Mouse (Mus musculus) embryonic facial prominence, embryonic 12.5 days (tissue): ENCODE data around the gene Cpne5. TPM values are rescaled to one million over a fixed set of nuclear protein-coding genes. Genes with fewer than 3 reads are reported as not detected.
A peak's percentile ranks its signal among the peaks of the same experiment; 100 is the strongest.
"Not testable (repeated sequence)": the region's sequence is repeated elsewhere in the genome, so short reads cannot be mapped to it uniquely, and the experiment has no call there.

Source experiments
- ATAC-seq: fragments of 200-750 bp; cut with Nextera tagmentation; 2 replicates; pipeline ENCODE4 v1.8.0; 2017; ENCODE audit not compliant: insufficient number of reproducible peaks, insufficient read depth, low FRiP score, low TSS enrichment
- H3K27ac ChIP-seq: fragments of 300-500 bp; sonication (generic); 2 replicates; pipeline ENCODE4 v1.5.1; 2016; ENCODE audit warnings: mild to moderate bottlenecking
- H3K27me3 ChIP-seq: fragments of 300-500 bp; sonication (generic); 2 replicates; pipeline ENCODE4 v1.6.1; 2016; ENCODE audit warnings: mild to moderate bottlenecking, moderate library complexity
- H3K36me3 ChIP-seq: fragments of 300-500 bp; sonication (generic); 2 replicates; pipeline ENCODE4 v1.6.1; 2016; ENCODE audit warnings: mild to moderate bottlenecking
- H3K4me1 ChIP-seq: fragments of 300-500 bp; sonication (generic); 2 replicates; pipeline ENCODE4 v1.6.1; 2016
- H3K4me2 ChIP-seq: fragments of 300-500 bp; sonication (generic); replicated peaks from 2 replicates; pipeline ENCODE4 v1.6.1; 2016; ENCODE audit warnings: mild to moderate bottlenecking, moderate library complexity
- H3K4me3 ChIP-seq: fragments of 300-500 bp; sonication (generic); 2 replicates; pipeline ENCODE4 v1.5.1; 2016; ENCODE audit warnings: mild to moderate bottlenecking
- H3K9ac ChIP-seq: fragments of 300-500 bp; sonication (generic); 2 replicates; pipeline ENCODE4 v1.6.1; 2016; ENCODE audit warnings: mild to moderate bottlenecking, moderate library complexity
- H3K9me3 ChIP-seq: fragments of 300-500 bp; sonication (generic); 2 replicates; pipeline ENCODE4 v1.6.1; 2016; ENCODE audit warnings: mild to moderate bottlenecking, moderate library complexity
- WGBS: fragments of 180-500 bp; shearing (Covaris S2); methylation state at CpG from one replicate; pipeline ENCODE4 v1.1.7; 2016; 5-methylcytosine and 5-hydroxymethylcytosine counted together
- polyA plus RNA-seq: library from polyadenylated mRNA; unstranded; fragments of >200 nt; fragmentation: Nextera tagmentation; extraction: Ambion mirVana; gene quantifications from 2 replicates; pipeline ENCODE4 v1.2.1, GENCODE M21; 2016

Gene Cpne5
- polyA plus RNA-seq, 1 experiment from 2014 or later = 11.9 TPM

DNA sequence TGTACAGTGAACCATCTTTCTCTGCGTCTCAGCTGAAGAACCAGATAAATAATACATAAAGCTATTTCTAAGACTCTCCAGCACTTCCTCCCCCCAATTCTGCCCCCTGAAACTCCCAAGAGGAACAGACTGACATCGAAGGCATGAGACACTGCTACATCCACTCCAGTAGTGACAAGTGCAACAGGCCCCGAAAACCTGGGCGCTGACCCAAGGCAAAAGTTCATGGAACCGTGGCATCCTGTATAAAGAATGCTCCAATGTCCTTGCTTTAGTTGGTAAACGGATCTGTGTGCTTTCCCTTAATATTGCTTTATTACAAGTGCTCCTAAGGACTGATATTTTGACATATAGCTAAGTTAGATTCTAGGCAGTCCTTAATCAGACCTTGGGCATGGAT is 16.8 kb upstream of the Cpne5 start:
- not testable (repeated sequence) for H3K9ac ChIP-seq, H3K4me1 ChIP-seq, H3K27ac ChIP-seq, H3K4me3 ChIP-seq, ATAC-seq, H3K9me3 ChIP-seq, H3K4me2 ChIP-seq, H3K27me3 ChIP-seq
- peaks cover 82% of the 10 kb centered on the region for H3K36me3 ChIP-seq
- 89% methylated on average over 6 of the region's 6 CpGs for WGBS

DNA sequence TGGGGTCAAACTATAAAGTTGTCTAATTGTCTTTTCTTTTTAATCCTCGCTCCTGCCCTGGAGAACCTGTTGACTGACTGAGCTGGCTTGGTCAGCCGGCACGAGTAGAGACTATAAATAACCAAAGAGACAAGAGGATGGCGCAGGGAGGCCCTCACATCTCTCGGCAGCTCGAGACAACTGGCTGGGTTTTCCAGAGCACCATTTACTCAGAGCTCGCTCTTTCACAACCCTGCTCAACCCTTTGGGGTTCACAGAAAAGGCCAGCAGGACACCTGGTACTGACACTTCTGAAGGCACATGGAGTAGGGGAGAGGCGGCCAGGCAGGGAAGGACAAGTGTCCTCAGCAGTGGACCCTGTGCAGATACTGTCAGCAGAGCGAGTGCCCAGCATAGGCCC is 15.7 kb upstream of the Cpne5 start:
- Histone ChIP-seq H3K4me1 (peaks cover 4% of the 10 kb centered on the region; the same call in 1 of the 2 replicates), H3K27ac (no peak overlapping the region), H3K9ac (no peak overlapping the region), H3K27me3 (no peaks in the 10 kb centered on the region), H3K4me2 (no peak overlapping the region), H3K36me3 (peaks cover 89% of the 10 kb centered on the region), H3K4me3 (no peak overlapping the region), H3K9me3 (no peaks in the 10 kb centered on the region)
- ATAC-seq = no peak
- WGBS = 86% methylated on average over 9 of the region's 9 CpGs

DNA sequence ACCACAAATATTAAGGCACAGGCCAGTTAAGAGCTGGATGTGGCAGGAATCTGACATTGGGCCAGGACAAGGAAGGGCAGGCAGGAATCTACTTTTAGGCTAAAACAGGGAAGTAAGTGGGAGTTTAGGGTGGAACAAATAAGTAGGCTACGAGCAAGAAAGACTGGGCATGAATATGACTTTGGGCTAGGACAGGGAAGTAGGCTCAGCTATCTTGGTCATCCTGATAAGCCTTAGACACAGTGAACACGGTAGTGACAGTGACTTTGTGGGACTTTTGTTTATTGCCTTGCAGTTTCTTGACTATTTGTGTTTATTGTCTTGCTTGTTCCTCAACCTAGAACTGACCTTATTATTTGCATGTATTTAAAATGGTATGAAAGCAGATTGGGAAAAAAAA is 15.3 kb upstream of the Cpne5 start:
- H3K4me1 ChIP-seq = peaks cover 4% of the 10 kb centered on the region; the same call in 1 of the 2 replicates
- no peak overlapping the region for H3K27ac ChIP-seq
- no peaks in the 10 kb centered on the region for H3K27me3 ChIP-seq
- H3K9me3 ChIP-seq = no peaks in the 10 kb centered on the region
- 85% methylated on average over 2 of the region's 2 CpGs for WGBS
- no peak overlapping the region for H3K4me2 ChIP-seq
- H3K36me3 ChIP-seq = peaks cover 84% of the 10 kb centered on the region
- no peak overlapping the region for H3K9ac ChIP-seq
- ATAC-seq = no peak
- no peak overlapping the region for H3K4me3 ChIP-seq

DNA sequence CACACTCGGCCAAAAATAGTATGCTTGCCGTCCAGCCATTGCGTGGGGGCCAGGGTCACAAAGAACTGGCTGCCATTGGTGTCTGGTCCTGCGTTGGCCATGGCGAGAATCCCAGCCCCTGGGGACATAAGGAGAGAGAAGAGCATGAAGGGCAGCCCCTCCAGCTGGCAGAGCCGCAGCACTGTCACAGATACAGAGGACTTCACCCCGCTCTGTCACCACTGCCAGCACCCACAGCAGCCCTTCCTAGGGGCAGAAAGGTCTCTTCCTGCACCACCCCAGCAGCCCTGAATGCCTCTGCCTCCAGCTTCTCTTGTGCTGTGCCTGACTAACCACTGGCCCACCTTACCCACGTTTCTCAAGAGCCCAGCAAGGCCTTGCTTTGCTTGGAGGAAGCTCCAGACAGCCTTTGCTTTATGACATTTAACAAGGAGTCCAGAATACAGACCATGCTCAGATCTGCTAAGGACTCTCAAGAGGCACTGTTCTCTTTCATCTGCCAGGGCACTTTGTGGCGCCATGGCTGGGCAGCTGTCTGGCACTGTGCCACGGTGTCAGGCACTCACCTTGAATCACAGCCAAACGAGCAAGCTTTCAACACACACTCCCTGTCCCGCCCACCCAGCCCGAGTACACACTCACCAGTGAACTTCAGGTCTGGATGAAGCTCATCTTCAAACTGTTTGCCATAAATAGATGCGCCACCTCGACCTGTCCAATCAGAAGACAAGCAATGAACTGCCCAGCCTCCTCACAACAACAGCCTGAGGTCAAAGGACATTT is 13.8 kb upstream of the Cpne5 start:
- no peaks in the 10 kb centered on the region for H3K27me3 ChIP-seq
- H3K4me1 ChIP-seq = peaks cover 4% of the 10 kb centered on the region; the same call in 1 of the 2 replicates
- peaks cover 70% of the 10 kb centered on the region for H3K36me3 ChIP-seq
- 86% methylated on average over 15 of the region's 15 CpGs for WGBS
- no peaks in the 10 kb centered on the region for H3K9me3 ChIP-seq
- H3K4me2 ChIP-seq = no peak overlapping the region
- no peak for ATAC-seq
- H3K9ac ChIP-seq = no peak overlapping the region
- H3K27ac ChIP-seq = no peak overlapping the region
- no peak overlapping the region for H3K4me3 ChIP-seq

DNA sequence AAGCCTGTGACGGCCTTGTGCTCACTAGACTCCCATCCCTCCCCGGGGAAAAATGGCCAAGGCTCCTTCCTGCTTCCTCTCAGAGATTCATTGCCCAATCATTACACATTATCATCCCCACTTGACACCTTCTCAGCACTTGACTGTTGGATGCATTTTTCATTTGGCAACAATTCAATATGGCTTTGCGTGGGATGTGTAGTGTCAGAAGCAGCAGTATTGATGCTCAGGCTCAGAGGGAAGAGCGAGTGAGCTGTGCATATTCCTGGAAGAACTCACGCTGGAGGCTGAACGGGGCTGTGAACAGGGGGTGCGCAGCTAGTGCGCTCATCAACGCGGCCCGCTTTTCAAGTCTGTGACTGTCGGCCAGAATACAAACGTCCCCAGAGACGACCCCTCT is 13.0 kb upstream of the Cpne5 start:
- H3K9me3 ChIP-seq, H3K27ac ChIP-seq, H3K27me3 ChIP-seq, H3K9ac ChIP-seq, H3K4me2 ChIP-seq, ATAC-seq, H3K4me1 ChIP-seq, H3K4me3 ChIP-seq: not testable (repeated sequence)
- 93% methylated on average over 14 of the region's 14 CpGs for WGBS
- H3K36me3 ChIP-seq = peaks cover 63% of the 10 kb centered on the region

DNA sequence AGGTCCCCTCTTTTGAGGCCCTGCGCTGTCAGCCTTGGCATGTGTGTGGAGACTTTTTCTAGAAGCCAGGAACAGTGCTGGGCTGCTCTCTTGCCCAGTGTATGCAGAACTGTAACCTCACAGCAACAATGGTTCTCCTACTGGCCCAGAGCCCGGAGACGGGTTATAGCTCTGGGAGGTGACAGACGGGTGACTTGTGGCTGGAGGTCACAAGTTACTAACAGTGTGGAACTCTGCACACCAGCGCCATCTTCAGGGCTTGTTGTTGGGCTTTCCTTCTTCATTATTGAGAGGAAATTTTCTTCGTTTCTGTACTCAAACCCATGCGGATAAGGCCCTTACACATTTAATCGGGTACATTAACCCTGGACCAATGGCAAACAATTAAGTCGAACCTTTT is 11.5 kb upstream of the Cpne5 start:
- WGBS = 65% methylated on average over 9 of the region's 9 CpGs
- Histone ChIP-seq H3K9ac (no peak overlapping the region), H3K4me1 (peaks cover 20% of the 10 kb centered on the region), H3K4me3 (no peak overlapping the region), H3K27me3 (no peaks in the 10 kb centered on the region), H3K4me2 (no peak overlapping the region), H3K36me3 (peaks cover 53% of the 10 kb centered on the region), H3K27ac (no peak overlapping the region), H3K9me3 (no peaks in the 10 kb centered on the region)
- no peak for ATAC-seq

DNA sequence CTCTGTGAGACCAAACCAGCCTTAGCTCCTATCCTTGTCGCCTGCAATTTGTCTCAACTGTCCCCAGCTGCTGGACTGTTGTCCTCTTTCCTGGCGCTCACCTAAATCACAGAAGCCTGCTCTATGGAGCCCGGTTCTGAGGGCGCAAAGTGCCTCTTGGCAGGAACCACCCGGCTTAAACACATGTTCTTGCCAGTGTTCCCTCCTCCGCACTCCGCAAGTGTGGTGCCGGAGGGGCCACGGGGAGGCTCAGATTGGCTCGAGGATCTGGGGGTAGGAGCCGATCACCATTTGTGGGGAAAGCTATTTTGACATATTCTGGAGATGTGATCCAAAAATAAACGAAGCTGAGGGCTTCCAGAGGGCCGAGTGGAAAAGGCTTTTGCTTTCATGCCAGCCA is 9.9 kb upstream of the Cpne5 start:
- Histone ChIP-seq H3K4me1 (peaks cover 23% of the 10 kb centered on the region), H3K9me3 (no peaks in the 10 kb centered on the region), H3K4me3 (no peak overlapping the region), H3K27me3 (no peaks in the 10 kb centered on the region), H3K4me2 (no peak overlapping the region), H3K36me3 (peaks cover 39% of the 10 kb centered on the region), H3K9ac (no peak overlapping the region), H3K27ac (peak overlapping the region; percentile 41; the same call in 1 of the 2 replicates)
- ATAC-seq = no peak
- WGBS = 77% methylated on average over 13 of the region's 13 CpGs

DNA sequence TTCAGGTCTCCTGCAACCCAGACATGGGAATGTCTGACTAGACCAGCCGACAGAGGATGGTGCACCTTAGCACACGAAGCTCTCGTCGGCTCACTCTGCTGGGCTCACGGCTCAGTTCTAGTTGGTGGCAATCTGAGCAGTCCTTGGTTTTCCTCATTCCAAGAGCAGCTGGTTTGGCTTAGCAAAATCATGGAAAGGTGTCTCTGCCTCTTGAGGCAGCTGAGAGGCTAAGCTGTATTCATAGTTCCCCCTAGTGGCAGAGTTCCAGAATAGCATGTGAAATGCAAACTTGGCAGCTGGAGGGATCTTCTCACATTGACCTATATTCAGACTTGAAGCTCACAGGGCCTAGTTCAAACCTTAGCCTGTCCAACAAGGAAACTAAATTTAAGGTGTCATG is 8.6 kb upstream of the Cpne5 start:
- H3K4me3 ChIP-seq = no peak overlapping the region
- H3K27ac ChIP-seq = no peak overlapping the region
- H3K4me1 ChIP-seq = peaks cover 23% of the 10 kb centered on the region
- no peak overlapping the region for H3K9ac ChIP-seq
- H3K4me2 ChIP-seq = no peak overlapping the region
- 18% methylated on average over 5 of the region's 5 CpGs for WGBS
- H3K9me3 ChIP-seq = no peaks in the 10 kb centered on the region
- no peak for ATAC-seq
- no peaks in the 10 kb centered on the region for H3K27me3 ChIP-seq
- peaks cover 26% of the 10 kb centered on the region for H3K36me3 ChIP-seq

DNA sequence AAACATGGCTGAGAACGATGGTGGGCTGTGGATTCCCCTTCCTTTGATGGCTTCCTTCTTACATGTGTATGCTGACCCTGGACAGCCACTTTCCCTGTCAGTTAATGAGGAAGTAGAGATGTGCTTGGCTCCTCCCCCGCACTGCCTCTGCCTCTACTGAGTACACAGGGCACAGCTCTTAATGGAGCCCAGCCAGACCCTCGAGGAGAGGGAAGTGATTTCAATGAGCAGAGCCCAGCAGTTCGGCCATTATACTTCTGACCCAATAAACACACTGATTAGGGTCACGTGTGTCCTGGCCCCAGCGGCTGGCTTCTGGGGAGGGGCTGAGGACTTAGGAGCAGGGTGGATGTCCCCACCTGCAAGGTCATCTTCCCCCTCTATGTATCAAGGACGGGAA is 7.8 kb upstream of the Cpne5 start:
- Histone ChIP-seq H3K9me3 (no peaks in the 10 kb centered on the region), H3K9ac (no peak overlapping the region), H3K4me2 (no peak overlapping the region), H3K27me3 (no peaks in the 10 kb centered on the region), H3K36me3 (peaks cover 18% of the 10 kb centered on the region), H3K27ac (no peak overlapping the region; the same call in 1 of the 2 replicates), H3K4me3 (no peak overlapping the region), H3K4me1 (peaks cover 23% of the 10 kb centered on the region)
- 33% methylated on average over 7 of the region's 7 CpGs for WGBS
- no peak for ATAC-seq

DNA sequence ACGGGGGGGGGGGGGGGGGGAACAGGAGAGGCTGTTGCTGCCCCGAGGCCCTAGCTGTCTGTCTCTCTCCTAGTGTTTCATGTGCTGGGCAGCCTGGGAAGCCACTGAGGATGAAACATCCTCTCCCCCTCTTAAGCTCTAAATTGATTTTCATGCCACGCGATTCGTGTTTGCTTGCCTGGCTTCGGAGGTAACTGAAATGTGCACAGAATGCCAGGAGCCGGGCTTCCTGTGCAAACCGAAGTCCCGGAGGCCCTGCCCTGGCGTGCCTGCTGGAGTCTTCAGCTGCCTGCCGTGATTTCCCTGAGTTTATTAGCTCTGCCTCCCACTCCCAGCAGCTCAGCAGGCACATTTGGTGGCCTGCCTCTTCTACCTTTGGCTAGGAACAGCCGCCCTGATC is 6.9 kb upstream of the Cpne5 start:
- no peak overlapping the region for H3K9ac ChIP-seq
- H3K9me3 ChIP-seq = no peaks in the 10 kb centered on the region
- H3K36me3 ChIP-seq = peaks cover 9% of the 10 kb centered on the region
- no peak for ATAC-seq
- peak overlapping the region; percentile 10; the same call in 1 of the 2 replicates for H3K4me2 ChIP-seq
- H3K27ac ChIP-seq = no peak overlapping the region; the same call in 1 of the 2 replicates
- 9% methylated on average over 12 of the region's 12 CpGs for WGBS
- peaks cover 23% of the 10 kb centered on the region for H3K4me1 ChIP-seq
- H3K4me3 ChIP-seq = no peak overlapping the region
- H3K27me3 ChIP-seq = no peaks in the 10 kb centered on the region; the same call in 1 of the 2 replicates

DNA sequence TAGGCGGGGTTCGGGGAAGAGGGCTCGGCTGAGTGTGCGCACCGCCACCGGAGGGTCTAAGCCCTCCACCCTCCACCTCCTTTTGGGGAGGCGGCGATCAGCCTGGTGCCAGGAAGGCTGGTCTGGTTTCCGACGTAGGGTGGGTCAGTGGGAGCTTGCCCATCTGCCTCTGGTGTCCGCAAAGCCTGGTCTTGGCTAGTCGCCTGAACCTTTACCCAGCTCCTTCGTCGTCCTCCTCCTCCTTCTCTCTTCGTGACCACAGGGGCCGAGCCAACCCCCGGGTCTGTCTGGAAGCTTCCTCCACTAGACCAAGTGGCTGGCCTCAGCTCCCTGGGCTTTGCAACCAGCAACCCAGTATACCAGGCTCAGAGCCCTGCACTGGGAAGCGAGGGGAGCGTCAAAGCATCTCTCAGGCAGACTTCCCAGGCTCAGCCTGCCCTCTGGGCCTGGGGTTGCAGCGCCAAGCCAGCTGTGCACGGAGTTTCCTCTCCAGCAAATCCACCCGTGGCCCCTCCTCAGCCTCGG is 516 bp upstream of the Cpne5 start:
- no peaks in the 10 kb centered on the region for H3K9me3 ChIP-seq
- peaks cover 38% of the 10 kb centered on the region for H3K27me3 ChIP-seq
- peak overlapping the region; percentile 65 for H3K4me3 ChIP-seq
- peaks cover 19% of the 10 kb centered on the region for H3K4me1 ChIP-seq
- whole genome bisulfite sequencing = 2% methylated on average over 23 of the region's 23 CpGs
- peak overlapping the region; percentile 100 for H3K4me2 ChIP-seq
- peak overlapping the region; percentile 52 for H3K9ac ChIP-seq
- ATAC-seq = no peak
- no peak overlapping the region for H3K27ac ChIP-seq
- H3K36me3 ChIP-seq = no peaks in the 10 kb centered on the region

DNA sequence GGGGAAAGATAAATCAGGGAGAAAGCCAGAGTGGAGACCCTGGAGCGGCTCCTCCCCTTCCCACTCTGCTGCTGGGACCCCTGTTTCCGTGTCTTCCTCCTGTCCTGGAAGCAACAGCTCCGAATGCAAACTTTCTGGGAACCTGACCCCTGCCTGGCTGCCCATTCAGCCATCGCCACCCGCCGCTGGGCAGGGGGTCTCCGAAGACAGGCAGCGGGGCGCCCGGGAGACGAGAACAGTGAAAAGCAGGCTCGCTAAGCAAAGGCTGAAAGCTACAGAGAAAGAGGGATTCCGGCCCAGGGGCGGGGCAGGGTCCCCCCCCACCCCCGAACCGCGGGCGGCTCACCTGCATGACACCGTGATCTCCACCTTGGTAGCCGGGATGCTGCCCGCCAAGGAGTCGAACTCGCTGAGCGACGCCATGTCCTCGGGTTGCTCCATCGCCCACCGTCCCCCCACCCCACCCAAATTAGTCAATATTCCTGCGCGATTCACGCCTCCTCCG is 648 bp downstream of the Cpne5 start:
- H3K9me3 ChIP-seq = no peaks in the 10 kb centered on the region
- no peak overlapping the region for H3K27ac ChIP-seq
- peak overlapping the region; percentile 100 for H3K4me2 ChIP-seq
- H3K27me3 ChIP-seq = peaks cover 38% of the 10 kb centered on the region
- peak overlapping the region; percentile 52 for H3K9ac ChIP-seq
- no peaks in the 10 kb centered on the region for H3K36me3 ChIP-seq
- H3K4me3 ChIP-seq = peak overlapping the region; percentile 65
- under 1% methylated on average over 32 of the region's 32 CpGs for WGBS
- peaks cover 19% of the 10 kb centered on the region for H3K4me1 ChIP-seq
- ATAC-seq = no peak
